Mouse (Mus musculus) stomach, embryonic 16.5 days (tissue): ENCODE measurements around the gene Hexim1. TPM values are rescaled to one million over a fixed set of nuclear protein-coding genes. Genes with fewer than 3 reads are reported as not detected.

Experiments used
- ATAC-seq: fragments of 200-750 bp; cut with Nextera tagmentation; 2 replicates; pipeline ENCODE4 v1.8.0; 2017; ENCODE audit warnings: moderate number of reproducible peaks, moderate TSS enrichment; ENCODE audit not compliant: insufficient read depth, low FRiP score
- H3K27ac ChIP-seq: fragments of 300-500 bp; sonication (generic); 2 replicates; pipeline ENCODE4 v1.5.1; 2014; ENCODE audit warnings: low read length
- H3K27me3 ChIP-seq: fragments of 300-500 bp; sonication (generic); 2 replicates; pipeline ENCODE4 v1.6.1; 2014; ENCODE audit warnings: low read length, control low read depth, mixed read lengths; ENCODE audit not compliant: control insufficient read depth, insufficient read depth
- H3K36me3 ChIP-seq: fragments of 300-500 bp; sonication (generic); 2 replicates; pipeline ENCODE4 v1.6.1; 2014; ENCODE audit warnings: low read length; ENCODE audit not compliant: control insufficient read depth, insufficient read depth
- H3K4me1 ChIP-seq: fragments of 300-500 bp; sonication (generic); 2 replicates; pipeline ENCODE4 v1.6.1; 2014; ENCODE audit warnings: low read length, control low read depth, mixed read lengths; ENCODE audit not compliant: control insufficient read depth, insufficient read depth
- H3K4me2 ChIP-seq: fragments of 300-500 bp; sonication (generic); 2 replicates; pipeline ENCODE4 v1.6.1; 2014; ENCODE audit warnings: low read depth, low read length, mixed read lengths
- H3K4me3 ChIP-seq: fragments of 300-500 bp; sonication (generic); replicated peaks from 2 replicates; pipeline ENCODE4 v1.5.1; 2014; ENCODE audit warnings: mild to moderate bottlenecking, low read length
- H3K9ac ChIP-seq: fragments of 300-500 bp; sonication (generic); 2 replicates; pipeline ENCODE4 v1.6.1; 2014; ENCODE audit warnings: low read length
- H3K9me3 ChIP-seq: fragments of 300-500 bp; sonication (generic); replicated peaks from 2 replicates; pipeline ENCODE4 v1.6.1; 2016; ENCODE audit warnings: low read length, control low read depth; ENCODE audit not compliant: control insufficient read depth
- WGBS: fragments of 180-500 bp; shearing (Covaris S2); extraction: QIAGEN DNeasy Blood & Tissue Kit; methylation state at CpG from one replicate; pipeline ENCODE4 v1.1.7; 2014; 5-methylcytosine and 5-hydroxymethylcytosine counted together
- polyA plus RNA-seq: library from polyadenylated mRNA; unstranded; fragments of >200 nt; fragmentation: Nextera tagmentation; extraction: Ambion mirVana; gene quantifications from 2 replicates; pipeline ENCODE4 v1.2.1, GENCODE M21; 2015

Hexim1 gene
- polyA plus RNA-seq, 1 experiment from 2014 or later = 5.7 TPM

DNA sequence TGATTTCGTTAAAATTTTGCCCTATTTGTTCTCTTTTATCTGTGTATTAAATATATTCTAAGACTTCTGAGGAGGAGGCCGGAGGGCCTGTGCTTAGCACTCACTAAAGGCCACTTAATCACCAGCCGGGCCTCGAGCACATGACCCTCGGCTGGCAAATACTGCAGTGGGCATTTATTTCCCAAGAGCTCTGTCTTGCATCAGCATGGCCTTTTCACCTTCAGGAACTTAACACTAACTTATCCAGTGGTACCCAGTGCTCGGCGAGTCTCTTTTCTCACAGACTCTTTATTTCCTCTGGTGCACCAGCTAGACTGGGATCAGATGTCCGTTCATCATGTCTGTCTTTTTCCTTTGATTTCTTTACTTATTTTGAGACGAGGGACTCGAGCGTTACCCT is 44.7 kb downstream of the Hexim1 start:
- Histone ChIP-seq H3K4me3 (no peak overlapping the region), H3K9ac (no peak overlapping the region), H3K27ac (no peak overlapping the region), H3K36me3 (no peaks in the 10 kb centered on the region), H3K4me2 (no peak overlapping the region), H3K27me3 (no peaks in the 10 kb centered on the region), H3K9me3 (no peaks in the 10 kb centered on the region), H3K4me1 (peaks cover 6% of the 10 kb centered on the region)
- 83% methylated on average over 11 of the region's 11 CpGs for WGBS
- no peak for ATAC-seq

DNA sequence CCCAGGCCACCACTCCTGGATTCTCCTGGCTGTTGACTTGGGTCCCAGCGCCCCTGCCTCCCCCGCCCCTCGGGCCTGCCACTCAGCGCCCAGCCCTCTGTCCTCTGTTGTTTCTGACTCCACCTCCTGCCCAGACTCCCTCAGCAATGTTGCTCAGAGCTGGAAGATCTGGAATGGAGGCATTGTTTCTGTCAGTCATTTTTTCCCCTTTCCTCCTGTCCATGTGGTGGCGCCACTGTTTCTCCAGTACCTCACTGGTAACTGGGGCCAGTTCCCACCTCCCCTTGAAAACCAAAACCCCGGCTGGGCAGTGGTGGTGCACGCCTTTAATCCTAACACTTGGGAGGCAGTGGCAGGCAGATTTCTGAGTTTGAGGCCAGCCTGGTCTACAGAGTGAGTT is 45.4 kb downstream of the Hexim1 start:
- no peak overlapping the region for H3K27ac ChIP-seq
- peaks cover 6% of the 10 kb centered on the region for H3K4me1 ChIP-seq
- no peak for ATAC-seq
- H3K36me3 ChIP-seq = no peaks in the 10 kb centered on the region
- H3K27me3 ChIP-seq = no peaks in the 10 kb centered on the region
- no peak overlapping the region for H3K9ac ChIP-seq
- H3K4me2 ChIP-seq = no peak overlapping the region
- H3K9me3 ChIP-seq = no peaks in the 10 kb centered on the region
- no peak overlapping the region for H3K4me3 ChIP-seq
- WGBS = 78% methylated on average over 7 of the region's 7 CpGs

DNA sequence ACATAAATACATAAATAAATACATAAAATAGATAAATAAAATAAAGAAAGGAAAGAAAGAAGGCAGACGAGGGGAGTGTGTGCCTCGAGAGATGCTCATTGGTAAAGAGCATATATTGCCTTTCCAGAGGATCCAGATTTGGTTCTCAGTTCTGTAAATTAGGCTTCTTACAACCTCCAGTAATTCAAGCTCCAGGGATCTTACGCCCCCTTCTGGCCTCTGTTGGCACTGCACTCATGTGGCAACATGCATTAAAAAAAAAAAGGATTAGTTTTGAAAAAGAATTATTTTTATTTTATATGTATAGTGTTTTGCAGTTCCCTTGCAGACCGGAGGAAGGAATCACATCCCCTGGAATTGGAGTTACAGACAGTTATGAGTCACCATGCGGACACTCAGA is 46.1 kb downstream of the Hexim1 start:
- Histone ChIP-seq H3K9ac (no peak overlapping the region), H3K9me3 (no peaks in the 10 kb centered on the region), H3K4me2 (no peak overlapping the region), H3K4me1 (peaks cover 6% of the 10 kb centered on the region), H3K36me3 (no peaks in the 10 kb centered on the region), H3K27ac (no peak overlapping the region), H3K27me3 (no peaks in the 10 kb centered on the region), H3K4me3 (no peak overlapping the region)
- no peak for ATAC-seq
- 89% methylated on average over 5 of the region's 5 CpGs for WGBS

DNA sequence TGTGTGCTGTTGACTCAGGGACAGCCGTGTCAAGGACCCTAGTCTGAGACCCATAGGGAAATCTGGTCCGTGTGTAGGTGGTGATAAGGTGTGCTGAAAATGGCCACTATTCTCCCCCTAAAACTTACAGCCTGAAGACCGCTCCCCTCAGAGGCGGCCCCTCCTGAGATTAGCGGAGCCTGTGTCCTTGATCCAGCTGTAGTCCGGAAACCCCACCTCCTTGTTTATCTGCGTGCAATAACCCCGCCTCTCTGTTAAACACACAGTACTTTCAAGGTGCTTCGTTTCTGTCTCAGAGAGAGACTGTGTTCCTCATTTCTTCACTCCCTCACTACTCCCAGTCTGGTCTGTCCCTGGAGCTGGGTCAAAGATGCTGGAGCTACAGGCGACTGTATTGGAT is 48.4 kb downstream of the Hexim1 start:
- no peak overlapping the region for H3K27ac ChIP-seq
- no peaks in the 10 kb centered on the region for H3K27me3 ChIP-seq
- no peaks in the 10 kb centered on the region for H3K4me1 ChIP-seq
- no peak for ATAC-seq
- no peak overlapping the region for H3K9ac ChIP-seq
- H3K4me3 ChIP-seq = no peak overlapping the region
- H3K36me3 ChIP-seq = no peaks in the 10 kb centered on the region
- no peaks in the 10 kb centered on the region for H3K9me3 ChIP-seq
- no peak overlapping the region for H3K4me2 ChIP-seq
- WGBS = 23% methylated on average over 10 of the region's 10 CpGs

DNA sequence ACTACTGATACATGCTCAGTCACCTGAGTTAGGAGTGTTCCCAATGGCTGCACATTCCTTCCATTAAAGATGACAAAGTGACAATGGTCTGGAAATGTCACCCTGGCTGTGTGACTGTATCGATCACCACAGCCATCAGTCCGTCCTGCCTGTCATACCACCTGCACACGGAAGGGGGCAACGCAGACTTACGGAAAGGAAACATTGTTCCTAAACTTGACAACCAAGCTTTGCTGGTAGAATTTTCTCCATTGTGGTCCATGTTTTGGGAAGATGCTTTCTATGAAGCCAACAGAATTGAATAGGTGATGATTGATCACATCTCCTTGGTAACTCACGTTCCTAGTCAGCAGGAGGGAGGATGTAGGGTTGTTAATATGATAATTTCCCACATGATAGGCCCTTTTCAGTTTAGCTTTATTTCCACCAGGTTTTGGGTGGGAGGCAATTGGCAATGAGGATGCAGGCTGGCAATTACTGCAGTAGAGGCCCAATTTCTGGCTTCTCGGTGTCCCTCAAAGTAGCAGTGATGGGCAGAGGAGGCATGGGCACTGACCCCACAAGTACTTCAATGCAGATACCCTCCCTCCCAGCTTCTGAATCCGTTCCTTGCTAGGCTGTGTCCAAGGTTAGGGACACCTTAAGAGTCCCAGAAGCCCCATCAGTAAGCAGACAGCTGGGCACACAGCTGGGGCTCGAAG is 52.8 kb downstream of the Hexim1 start:
- Histone ChIP-seq H3K9ac (no peak overlapping the region), H3K36me3 (no peaks in the 10 kb centered on the region), H3K27ac (no peak overlapping the region), H3K27me3 (peaks cover 24% of the 10 kb centered on the region), H3K4me2 (no peak overlapping the region), H3K4me3 (no peak overlapping the region), H3K4me1 (peaks cover 3% of the 10 kb centered on the region; the same call in 1 of the 2 replicates), H3K9me3 (no peaks in the 10 kb centered on the region)
- ATAC-seq = no peak
- 23% methylated on average over 9 of the region's 9 CpGs for WGBS

Other genes with a start within 250 kb of the Hexim1 start
- 138 and 146 TPM in 2 replicates for gene Eftud2, start 235.2 kb upstream of the Hexim1 start, polyA plus RNA-seq
- gene Ccdc103, start 235.0 kb upstream of the Hexim1 start, polyA plus RNA-seq = 0.94 and 1.3 TPM in 2 replicates
- 0.12 TPM in 1 of 2 replicates, not detected in the other for gene Fam187a, start 231.1 kb upstream of the Hexim1 start, polyA plus RNA-seq
- gene Gfap, start 215.3 kb upstream of the Hexim1 start, polyA plus RNA-seq = 0.74 and 0.92 TPM in 2 replicates
- 7.3 and 8.7 TPM in 2 replicates for gene Kif18b, start 191.1 kb upstream of the Hexim1 start, polyA plus RNA-seq
- gene C1ql1, start 169.5 kb upstream of the Hexim1 start, polyA plus RNA-seq = 1.3 and 1.7 TPM in 2 replicates
- gene Nmt1, start 88.0 kb upstream of the Hexim1 start, polyA plus RNA-seq = 50.8 and 53.7 TPM in 2 replicates
- gene Dcakd, start 87.9 kb upstream of the Hexim1 start, polyA plus RNA-seq = 85.2 and 109 TPM in 2 replicates
- gene Plcd3, start 14.6 kb upstream of the Hexim1 start, polyA plus RNA-seq = 5.2 and 6.5 TPM in 2 replicates
- 31.0 and 36.4 TPM in 2 replicates for gene Acbd4, start 14.5 kb upstream of the Hexim1 start, polyA plus RNA-seq
- 6.3 and 7.9 TPM in 2 replicates for gene Hexim2, start 16.2 kb downstream of the Hexim1 start, polyA plus RNA-seq
- 3.5 and 4.4 TPM in 2 replicates for gene Fmnl1, start 54.9 kb downstream of the Hexim1 start, polyA plus RNA-seq
- 0.67 and 0.83 TPM in 2 replicates for gene 1700023F06Rik, start 92.3 kb downstream of the Hexim1 start, polyA plus RNA-seq
- not detected in 2 replicates for gene Spata32, start 102.2 kb downstream of the Hexim1 start, polyA plus RNA-seq
- gene Map3k14, start 151.2 kb downstream of the Hexim1 start, polyA plus RNA-seq = 4.2 and 4.9 TPM in 2 replicates
- gene Arhgap27, start 247.5 kb downstream of the Hexim1 start, polyA plus RNA-seq = 19.1 and 22.0 TPM in 2 replicates